Mouse (Mus musculus): ENCODE measurements around the gene Gm17349. TPM values are rescaled to one million over a fixed set of nuclear protein-coding genes. Genes with fewer than 3 reads are reported as not detected.

Gene Gm17349
- polyA plus RNA-seq, 1 experiment, result not detected

DNA sequence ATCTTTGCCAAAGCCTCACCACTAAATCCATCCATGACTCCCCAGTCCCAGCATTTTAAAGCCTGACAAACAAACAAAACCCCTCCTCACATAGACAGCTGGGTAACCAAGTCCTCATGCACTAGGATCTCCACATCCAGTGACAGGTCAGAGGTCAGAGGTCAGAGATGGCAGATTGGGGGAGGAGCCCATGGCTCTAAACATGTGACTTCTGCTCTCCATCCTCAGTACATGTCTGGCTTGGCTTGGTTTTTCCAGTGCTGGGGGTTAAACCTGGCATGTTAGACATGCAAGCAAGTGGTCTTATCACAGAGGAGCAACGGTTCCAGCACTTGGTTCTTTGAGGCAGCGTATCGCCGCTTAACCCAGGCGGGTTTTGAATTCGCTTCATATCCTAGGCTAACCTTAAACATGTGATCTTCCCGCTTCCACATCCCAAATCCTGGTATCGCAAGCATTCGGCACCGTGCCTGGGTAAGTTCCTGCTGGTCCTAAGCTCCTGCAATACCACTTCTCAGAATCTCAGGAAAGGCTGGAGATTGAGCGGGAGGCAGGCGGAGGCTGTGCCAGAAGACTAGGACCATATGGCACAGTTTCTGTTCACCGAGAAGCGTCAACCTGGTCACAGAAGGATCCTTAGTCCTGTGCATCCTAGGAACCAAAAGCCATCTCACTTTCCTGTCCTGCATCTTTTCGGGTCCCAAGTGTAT, 44.0 kb downstream of the Gm17349 start:
- DNase-seq (ENCODE audit: low read depth), result no peak

DNA sequence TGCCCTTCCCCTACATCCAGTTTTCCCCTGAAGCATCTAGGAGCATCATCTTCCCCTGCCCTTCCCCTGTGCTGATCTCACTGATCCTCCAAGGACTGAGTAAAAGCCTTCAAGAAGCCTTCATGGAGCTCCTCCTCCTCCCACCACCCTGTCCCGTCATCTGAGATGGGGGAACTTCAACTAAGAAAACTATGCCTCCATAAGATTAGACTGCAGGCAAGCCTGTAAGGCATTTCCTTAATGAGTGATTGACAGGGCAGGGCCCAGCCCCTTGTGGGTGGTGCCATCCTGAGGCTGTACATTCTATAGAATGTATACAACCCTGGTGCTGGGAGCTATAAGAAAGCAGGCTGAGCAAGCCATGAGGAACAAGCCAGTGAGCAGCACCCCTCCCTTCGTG, 46.9 kb downstream of the Gm17349 start:
- DNase-seq (ENCODE audit: low read depth), result no peak

DNA sequence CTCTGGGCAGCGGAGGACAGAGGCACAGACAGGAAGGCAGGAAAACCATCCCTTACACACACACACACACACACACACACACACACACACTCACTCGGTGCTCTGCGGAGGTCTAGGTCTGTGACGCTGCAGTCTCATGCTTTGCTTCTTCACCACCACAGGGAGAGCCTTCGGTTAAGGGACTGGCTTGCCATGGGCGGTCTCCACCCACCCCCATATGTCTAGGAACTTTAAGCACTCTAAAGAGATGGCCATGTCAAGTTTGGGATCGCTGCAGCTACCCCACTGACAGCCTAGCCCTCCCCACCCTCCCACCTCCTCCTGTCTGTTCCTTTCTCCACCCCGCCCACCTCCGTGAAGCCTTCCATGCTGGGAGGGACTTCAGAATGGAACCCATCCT, 49.3 kb downstream of the Gm17349 start:
- DNase-seq (ENCODE audit: low read depth), result no peak

DNA sequence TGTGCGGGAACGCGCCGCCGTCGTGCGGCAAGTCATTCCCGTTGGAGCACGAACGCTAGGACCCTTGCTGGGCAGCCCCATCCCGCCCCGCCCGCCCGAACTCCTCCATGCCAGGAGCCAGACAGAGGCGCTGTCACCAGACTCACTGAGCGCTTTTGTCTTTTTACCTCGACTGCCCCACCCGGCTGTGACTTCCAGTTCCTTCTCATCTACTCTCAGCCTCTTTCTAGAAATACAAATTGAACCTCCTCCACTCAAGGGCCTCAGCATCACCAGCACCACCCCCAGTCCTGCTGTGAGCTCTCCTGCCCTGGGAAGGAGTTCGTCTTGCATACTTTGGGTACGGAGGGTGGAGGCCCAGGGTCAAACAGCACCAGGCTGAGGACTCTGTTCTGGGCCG, 51.4 kb downstream of the Gm17349 start:
- no peak for DNase-seq (ENCODE audit: low read depth)

DNA sequence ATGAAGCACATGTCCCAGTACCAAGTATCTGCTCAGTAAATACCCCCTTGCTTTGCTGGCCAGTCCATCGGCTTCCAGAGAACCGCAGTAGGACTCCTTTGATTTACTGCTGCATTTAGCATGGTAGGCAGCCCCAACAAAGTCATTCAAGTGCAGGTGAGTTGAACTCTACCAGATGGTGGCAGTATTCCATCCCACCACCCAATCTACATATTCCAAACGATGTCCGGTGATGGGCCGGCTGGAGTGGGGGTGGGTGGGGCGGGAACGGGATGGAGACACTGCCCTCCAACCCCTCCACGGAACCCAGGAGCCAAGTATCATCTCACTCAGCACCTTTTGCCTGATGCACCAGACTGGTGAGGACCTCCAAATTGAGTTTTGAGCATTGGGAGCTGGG, 52.0 kb downstream of the Gm17349 start:
- no peak for DNase-seq (ENCODE audit: low read depth)

Other genes starting within 250 kb of the Gm17349 start
- 5.0 and 5.7 TPM in 2 replicates for gene Nckap5l, start 247.7 kb downstream of the Gm17349 start, polyA plus RNA-seq (2012; rRNA removed)
- 6.0 and 6.3 TPM in 2 replicates for gene Bcdin3d, start 230.8 kb downstream of the Gm17349 start, polyA plus RNA-seq (2012; rRNA removed)
- gene Faim2, start 177.3 kb downstream of the Gm17349 start, polyA plus RNA-seq (2012; rRNA removed), result 19.4 and 23.8 TPM in 2 replicates
- 2.4 and 4.4 TPM in 2 replicates for gene Aqp2, start 126.4 kb downstream of the Gm17349 start, polyA plus RNA-seq (2012; rRNA removed)
- gene Aqp5, start 114.7 kb downstream of the Gm17349 start, polyA plus RNA-seq (2012; rRNA removed), result 3.3 and 4.2 TPM in 2 replicates
- gene Aqp6, start 104.1 kb downstream of the Gm17349 start, polyA plus RNA-seq (2012; rRNA removed), result 6.4 and 9.1 TPM in 2 replicates
- 4.6 and 5.6 TPM in 2 replicates for gene Racgap1, start 53.8 kb downstream of the Gm17349 start, polyA plus RNA-seq (2012; rRNA removed)
- 0.18 and 0.41 TPM in 2 replicates for gene Asic1, start 35.1 kb downstream of the Gm17349 start, polyA plus RNA-seq (2012; rRNA removed)
- 22.5 and 23.2 TPM in 2 replicates for gene Smarcd1, start 3.4 kb downstream of the Gm17349 start, polyA plus RNA-seq (2012; rRNA removed)
- gene Gpd1, start 12.0 kb upstream of the Gm17349 start, polyA plus RNA-seq (2012; rRNA removed), result 345 and 504 TPM in 2 replicates
- gene Cox14, start 20.1 kb upstream of the Gm17349 start, polyA plus RNA-seq (2012; rRNA removed), result 226 and 319 TPM in 2 replicates
- gene Cers5, start 67.4 kb upstream of the Gm17349 start, polyA plus RNA-seq (2012; rRNA removed), result 53.1 and 59.8 TPM in 2 replicates
- 28.4 and 33.8 TPM in 2 replicates for gene Lima1, start 170.0 kb upstream of the Gm17349 start, polyA plus RNA-seq (2012; rRNA removed)

Data from gonadal fat pad, adult 2 months (tissue).